Mouse (Mus musculus): Measurements from ENCODE around the gene Gm45837.

- TF ChIP-seq CTCF (IDR thresholded peaks at IDR 0.05; ENCODE audit: control insufficient read depth, insufficient read depth, insufficient replicate concordance, low read depth, low read length) (no peak), POLR2A (IDR thresholded peaks at IDR 0.05; ENCODE audit: control insufficient read depth, low read depth, low read length) (no peak)
These were observed 39.2 kb downstream of the Gm45837 start for GRCm38 (mm10) chr7:101449855-101450254.

All from testis, adult 2 months (tissue).